Mouse (Mus musculus) heart, postnatal 36 days (tissue): ENCODE results near the gene Mapk3. TPM values are rescaled to one million over a fixed set of nuclear protein-coding genes. Genes with fewer than 3 reads are reported as not detected.
"Not testable (repeated sequence)": the region's sequence is repeated elsewhere in the genome, so short reads cannot be mapped to it uniquely, and the experiment has no call there.

Source experiments
- DNase-seq, 2 experiments: peaks; one replicate each; pipeline ENCODE4 v3.0.0; 2021 to 2022
- intact Hi-C: fragments of 180-260 bp; cut with DNase I; formaldehyde crosslinking; loops from one replicate; pipeline ENCODE4 v1.15.1; 2025
- total RNA-seq, 2 experiments: library from RNA; stranded (reverse); gene quantifications; 2 replicates each; pipeline ENCODE4 v1.2.3; 2021

The Mapk3 gene
- total RNA-seq = 10 to 100 TPM; 61.0 to 62.2 TPM

- DNase-seq = peak; percentile 86 to 88
- intact Hi-C loops = loop anchor here (2.0 to 5.0 kb wide), 3 partner anchors 18 to 112 kb away; partner anchors contain the start of genes Sgf29 and Ypel3
Observed at GRCm38 (mm10) chr7:126759050-126759671, at the start of gene Mapk3. Gene Mapk3, plus strand, starts transcription at chr7:126759601.

- intact Hi-C loops = no loop called here
- DNase-seq = no peak
Observed at GRCm38 (mm10) chr7:126710266-126710665, 49.1 kb upstream of the Mapk3 start.

- no peak for DNase-seq
- intact Hi-C loops = no loop called here
Observed at GRCm38 (mm10) chr7:126711910-126712309, 47.5 kb upstream of the Mapk3 start.

GRCm38 (mm10) chr7:126715679-126716078 lies 43.7 kb upstream of the Mapk3 start:
- intact Hi-C loops = no loop called here
- DNase-seq = no peak

- DNase-seq = no peak
- intact Hi-C loops = no loop called here
Observed at GRCm38 (mm10) chr7:126717566-126717965, 41.8 kb upstream of the Mapk3 start.

GRCm38 (mm10) chr7:126718787-126719337 lies 40.5 kb upstream of the Mapk3 start:
- intact Hi-C loops = no loop called here
- DNase-seq = no peak

GRCm38 (mm10) chr7:126721635-126722034 lies 37.8 kb upstream of the Mapk3 start:
- intact Hi-C loops = no loop called here

GRCm38 (mm10) chr7:126725077-126725476 lies 34.3 kb upstream of the Mapk3 start:
- DNase-seq = no peak
- intact Hi-C loops = no loop called here

More at GRCm38 (mm10) chr7:126721635-126722034, 37.8 kb upstream of the Mapk3 start:
- DNase-seq = no peak

- DNase-seq = no peak
Observed at GRCm38 (mm10) chr7:126725667-126726066, 33.7 kb upstream of the Mapk3 start.

GRCm38 (mm10) chr7:126730256-126730789 lies 29.1 kb upstream of the Mapk3 start:
- intact Hi-C loops, DNase-seq: not testable (repeated sequence)

More at GRCm38 (mm10) chr7:126725667-126726066, 33.7 kb upstream of the Mapk3 start:
- intact Hi-C loops = no loop called here

- intact Hi-C loops = no loop called here
- DNase-seq = no peak
Observed at GRCm38 (mm10) chr7:126736122-126736521, 23.3 kb upstream of the Mapk3 start.

- intact Hi-C loops = no loop called here
Observed at GRCm38 (mm10) chr7:126739551-126739950, 19.9 kb upstream of the Mapk3 start.

GRCm38 (mm10) chr7:126740132-126740735 lies 19.2 kb upstream of the Mapk3 start:
- no peak for DNase-seq
- intact Hi-C loops = no loop called here

More at GRCm38 (mm10) chr7:126739551-126739950, 19.9 kb upstream of the Mapk3 start:
- no peak for DNase-seq

GRCm38 (mm10) chr7:126740977-126741376 lies 18.4 kb upstream of the Mapk3 start:
- intact Hi-C loops = no loop called here
- DNase-seq = no peak

GRCm38 (mm10) chr7:126741452-126741851 lies 17.9 kb upstream of the Mapk3 start:
- intact Hi-C loops = no loop called here
- no peak for DNase-seq

GRCm38 (mm10) chr7:126741964-126742482 lies 17.4 kb upstream of the Mapk3 start:
- no peak for DNase-seq
- intact Hi-C loops = no loop called here

GRCm38 (mm10) chr7:126746066-126746465 lies 13.3 kb upstream of the Mapk3 start:
- DNase-seq = no peak
- intact Hi-C loops = no loop called here

GRCm38 (mm10) chr7:126746798-126747197 lies 12.6 kb upstream of the Mapk3 start:
- intact Hi-C loops = no loop called here
- no peak for DNase-seq

- no peak for DNase-seq
- intact Hi-C loops = no loop called here
Observed at GRCm38 (mm10) chr7:126748824-126749223, 10.6 kb upstream of the Mapk3 start.

- intact Hi-C loops = no loop called here
Observed at GRCm38 (mm10) chr7:126749582-126750343, 9.6 kb upstream of the Mapk3 start.

More at GRCm38 (mm10) chr7:126749582-126750343, 9.6 kb upstream of the Mapk3 start:
- DNase-seq = no peak
